Mouse (Mus musculus) kidney, adult 2 months (tissue): Measurements from ENCODE around the gene Zfp82. TPM values are rescaled to one million over a fixed set of nuclear protein-coding genes. Genes with fewer than 3 reads are reported as not detected.
A peak's percentile ranks its signal among the peaks of the same experiment; 100 is the strongest.
"Not testable (repeated sequence)": the region's sequence is repeated elsewhere in the genome, so short reads cannot be mapped to it uniquely, and the experiment has no call there.

Experiments used
- DNase-seq: peaks from one replicate; pipeline ENCODE4 v3.0.0; 2021
- H3K27ac ChIP-seq: fragments of 200-500 bp; 2 replicates; pipeline ENCODE4 v1.5.1; 2012; ENCODE audit warnings: low read depth, low read length, control low read depth, inconsistent platforms; ENCODE audit not compliant: insufficient read depth
- H3K27me3 ChIP-seq: fragments of 200-500 bp; replicated peaks from 2 replicates; pipeline ENCODE4 v1.6.1; 2012; ENCODE audit warnings: mild to moderate bottlenecking, moderate library complexity, low read length, inconsistent platforms; ENCODE audit not compliant: control insufficient read depth, insufficient read depth
- H3K36me3 ChIP-seq: fragments of 200-500 bp; 2 replicates; pipeline ENCODE4 v1.6.1; 2012; ENCODE audit warnings: mild to moderate bottlenecking, moderate library complexity, low read length, inconsistent platforms; ENCODE audit not compliant: control insufficient read depth, insufficient read depth
- H3K4me1 ChIP-seq: fragments of 200-500 bp; 2 replicates; pipeline ENCODE4 v1.6.1; 2011; ENCODE audit warnings: low read length; ENCODE audit not compliant: control insufficient read depth, insufficient read depth
- H3K4me3 ChIP-seq: fragments of 200-500 bp; 2 replicates; pipeline ENCODE4 v1.5.1; 2011; ENCODE audit warnings: mild to moderate bottlenecking, low read depth, low read length, control low read depth; ENCODE audit not compliant: insufficient read depth
- CTCF ChIP-seq: fragments of 200-500 bp; conservative IDR thresholded peaks from 2 replicates; pipeline ENCODE4 v1.5.1; 2011; ENCODE audit warnings: low read depth, mild to moderate bottlenecking, control low read depth, low read length, moderate library complexity, mixed read lengths; ENCODE audit not compliant: insufficient read depth, insufficient read length
- POLR2A ChIP-seq: fragments of 200-500 bp; IDR thresholded peaks from one replicate; pipeline ENCODE4 v1.6.1; 2011; ENCODE audit warnings: low read depth, low read length, control low read depth
- WGBS: fragments of 180-500 bp; shearing (Covaris S2); methylation state at CpG from one replicate; pipeline ENCODE4 v1.1.7; 2018; 5-methylcytosine and 5-hydroxymethylcytosine counted together
- polyA plus RNA-seq: library from polyadenylated mRNA; depleted of rRNA; stranded (reverse); fragments of >200 nt; gene quantifications from 2 replicates; pipeline ENCODE4 v1.2.3, GENCODE M21; 2012; rRNA removed

Zfp82 gene
- polyA plus RNA-seq: 0.29 and 0.42 TPM in 2 replicates

DNA sequence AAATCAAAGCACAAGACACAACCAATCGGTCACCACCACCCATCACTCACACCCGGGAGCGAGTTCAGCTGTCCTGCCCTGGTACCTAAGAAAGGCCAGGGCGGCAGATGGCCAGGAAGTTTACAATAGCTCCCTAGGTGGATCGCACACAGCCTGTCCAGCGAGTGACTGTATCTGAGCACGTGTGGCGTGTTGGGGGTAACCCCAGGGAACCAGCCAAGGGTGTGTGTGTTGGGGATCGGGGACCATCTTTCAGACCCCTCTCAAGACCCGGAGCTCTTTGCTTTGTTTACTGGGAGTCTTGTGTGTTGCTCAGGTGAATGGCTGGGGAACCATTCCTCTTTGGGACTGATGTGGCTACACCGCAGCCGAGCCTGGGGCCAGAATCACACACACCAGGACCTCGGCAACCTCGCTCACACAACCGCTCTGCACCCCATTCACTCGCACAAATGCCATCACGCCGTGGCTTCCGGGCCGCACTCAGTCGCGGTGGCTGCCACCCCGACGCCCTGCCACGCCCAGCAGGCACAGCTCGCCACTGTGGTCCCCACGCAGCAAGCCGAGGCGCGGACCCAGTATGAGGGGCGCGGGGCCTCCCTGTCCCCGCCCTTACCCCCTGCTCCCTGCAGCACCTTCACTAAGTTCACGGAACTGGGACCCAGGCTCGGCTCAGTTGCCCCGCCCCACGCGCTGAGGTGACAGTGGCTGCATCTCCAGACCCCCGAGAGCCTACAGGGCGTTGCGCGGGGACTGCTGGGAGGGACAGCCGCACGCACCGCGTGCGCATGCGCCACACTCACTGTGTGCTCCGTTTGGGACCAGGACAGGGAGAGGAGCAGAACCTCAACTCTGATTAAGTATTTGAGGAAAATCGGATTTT, at the start of gene Zfp82:
Gene Zfp82 (minus strand): TSS at position 755 of the 883 bp plus-strand sequence.
- no peak within 1 kb of the TSS for H3K27ac ChIP-seq
- WGBS: under 1% methylated on average over 50 of the region's 50 CpGs
- H3K36me3 ChIP-seq: no peaks in the 10 kb centered on the region
- peak; percentile 81 for DNase-seq
- H3K4me1 ChIP-seq: no peaks in the 10 kb centered on the region
- no peaks in the 10 kb centered on the region for H3K27me3 ChIP-seq
- TF ChIP-seq CTCF (no peak), POLR2A (no peak)
- peak within 1 kb of the TSS; percentile 70 for H3K4me3 ChIP-seq

DNA sequence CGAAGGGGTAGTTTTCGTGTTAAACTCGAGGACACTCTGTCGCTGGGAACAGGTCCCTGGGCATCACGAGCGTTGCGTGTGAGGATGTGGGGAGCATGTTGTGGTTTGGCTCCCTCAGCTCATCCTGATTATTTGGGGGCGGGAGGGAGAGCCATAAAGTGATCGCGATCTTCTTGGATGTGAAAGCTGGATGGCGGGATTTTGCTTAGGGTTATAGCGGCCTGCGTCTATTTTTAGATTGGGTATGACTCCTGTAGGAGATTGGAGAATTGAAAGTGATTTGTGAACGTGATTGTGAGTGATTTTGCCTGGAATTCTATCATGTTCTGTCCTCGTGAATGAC, 49.5 kb upstream of the Zfp82 start:
- Histone ChIP-seq H3K4me1 (no peaks in the 10 kb centered on the region; the same call in 1 of the 2 replicates), H3K27me3 (no peaks in the 10 kb centered on the region), H3K27ac (no peak overlapping the region), H3K36me3 (no peaks in the 10 kb centered on the region), H3K4me3 (peak overlapping the region; percentile 94)
- no peak for DNase-seq
- no peak for TF ChIP-seq CTCF
- TF ChIP-seq POLR2A: no peak
- WGBS: 3% methylated on average over 15 of the region's 15 CpGs

DNA sequence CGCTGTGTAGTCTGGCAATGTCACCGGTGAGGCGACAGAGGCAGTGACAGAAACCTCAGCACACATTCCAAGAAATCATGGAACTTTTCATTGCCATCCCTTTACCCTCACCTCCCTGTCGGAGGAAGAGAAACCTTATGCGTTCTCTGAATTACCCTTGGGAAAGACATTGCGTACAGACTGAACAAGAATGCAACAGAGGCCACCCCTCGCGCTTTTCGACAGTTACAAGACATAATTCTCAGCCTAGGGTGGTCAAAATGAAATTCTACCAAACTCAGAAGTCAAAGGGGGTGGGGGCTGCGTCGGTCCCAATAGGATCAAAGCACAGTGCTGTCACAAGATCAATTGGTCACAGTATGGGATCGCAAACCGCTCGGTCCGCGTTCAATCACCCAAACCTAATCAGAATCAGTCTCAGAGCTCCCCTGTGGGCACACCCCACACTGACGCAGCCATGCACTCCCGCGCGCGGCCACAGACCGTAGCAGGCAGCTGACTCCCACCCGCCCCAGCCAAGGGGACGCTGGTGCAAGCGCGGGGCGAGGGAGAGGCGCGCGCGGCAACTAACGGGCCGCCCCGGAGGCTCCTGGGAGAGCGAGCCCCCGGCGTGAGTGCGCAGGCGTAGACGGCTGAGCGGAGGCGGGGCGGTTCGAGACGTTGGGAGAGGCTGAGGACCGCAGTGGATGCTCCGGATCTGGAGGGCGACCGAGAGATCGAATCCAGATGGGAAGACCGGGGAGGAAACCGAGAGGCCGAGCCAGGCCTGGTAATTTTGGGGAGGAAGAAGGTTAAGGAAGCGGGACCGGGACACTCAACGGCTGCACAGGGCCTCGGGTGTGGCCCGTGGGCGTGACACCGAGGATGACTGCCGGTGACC, 48.8 kb upstream of the Zfp82 start, which contains the start of gene Zfp382:
Gene Zfp382 (plus strand): TSS at position 635 of the 880 bp plus-strand sequence.
- WGBS: under 1% methylated on average over 61 of the region's 61 CpGs
- Histone ChIP-seq H3K27ac (peak within 1 kb of the TSS; percentile 10; the same call in 1 of the 2 replicates), H3K4me3 (peak within 1 kb of the TSS; percentile 94), H3K27me3 (no peaks in the 10 kb centered on the region), H3K4me1 (no peaks in the 10 kb centered on the region; the same call in 1 of the 2 replicates), H3K36me3 (no peaks in the 10 kb centered on the region)
- peak; percentile 89 for DNase-seq
- TF ChIP-seq POLR2A (no peak), CTCF (0 out of 2 replicates have a peak, but pooled peaks have one; percentile 0)

DNA sequence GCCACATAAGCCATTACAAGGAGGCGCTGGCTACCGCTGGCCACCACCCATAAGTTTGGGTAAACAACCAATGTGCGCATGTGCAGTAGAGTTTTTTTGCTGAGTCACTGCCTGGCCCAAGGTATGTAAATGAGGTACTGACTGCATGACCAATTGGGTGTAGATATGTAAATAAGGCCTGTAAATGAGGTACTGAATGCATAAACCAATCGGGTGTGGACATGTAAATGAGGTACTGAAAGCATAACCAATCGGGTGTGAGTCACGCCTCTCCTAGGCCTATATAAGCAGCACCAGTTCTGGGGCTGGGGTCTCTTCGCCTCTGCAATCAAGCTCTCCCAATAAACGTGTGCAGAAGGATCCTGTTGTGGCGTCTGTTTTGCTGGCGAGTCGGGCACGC, 45.2 kb upstream of the Zfp82 start:
- H3K27me3 ChIP-seq, H3K4me1 ChIP-seq, DNase-seq, H3K36me3 ChIP-seq, H3K4me3 ChIP-seq, H3K27ac ChIP-seq: not testable (repeated sequence)
- WGBS: 93% methylated on average over 12 of the region's 12 CpGs

DNA sequence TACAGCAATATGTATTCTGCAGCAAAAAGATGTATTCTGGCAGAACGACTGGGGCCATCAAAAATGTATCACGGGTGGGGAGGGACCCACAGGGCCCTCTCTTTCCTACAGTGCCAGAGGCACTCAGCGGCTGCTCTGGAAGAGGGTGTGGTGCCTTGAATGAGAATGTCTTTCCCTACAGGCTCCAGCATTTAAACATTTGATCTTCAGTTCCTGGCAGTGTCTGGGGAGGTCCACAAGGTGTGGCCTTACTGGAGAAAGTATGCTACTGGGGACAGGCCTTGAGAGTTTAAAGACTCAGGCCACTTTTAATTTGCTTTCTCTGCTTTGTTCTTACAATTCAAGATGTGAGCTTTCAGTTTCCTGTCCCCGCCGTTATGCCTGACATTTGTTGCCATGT, 43.4 kb upstream of the Zfp82 start:
- DNase-seq: no peak
- TF ChIP-seq POLR2A (no peak), CTCF (no peak)
- Histone ChIP-seq H3K4me3 (no peak overlapping the region), H3K27me3 (no peaks in the 10 kb centered on the region), H3K4me1 (no peaks in the 10 kb centered on the region; the same call in 1 of the 2 replicates), H3K36me3 (no peaks in the 10 kb centered on the region), H3K27ac (no peak overlapping the region)
- WGBS: 94% methylated on average over 5 of the region's 5 CpGs

DNA sequence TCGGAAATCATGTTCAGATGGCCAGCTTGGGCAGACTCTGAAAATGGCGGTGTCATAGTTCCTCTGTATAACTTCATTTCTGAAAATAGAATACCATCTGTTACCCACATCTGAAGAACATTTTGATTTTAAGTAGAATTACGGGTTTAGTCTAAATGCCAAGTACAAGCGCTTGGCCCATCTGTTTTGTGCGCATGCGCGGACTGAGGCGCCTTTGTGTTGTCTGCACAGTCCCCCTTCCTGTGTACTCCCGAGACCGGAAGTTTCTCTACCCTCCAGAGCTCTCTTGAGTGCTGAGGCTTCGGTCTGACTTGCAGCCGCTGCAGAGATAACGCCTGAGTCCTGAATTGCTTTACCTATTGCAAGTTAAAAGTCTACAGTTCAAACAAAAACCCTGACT, 26.6 kb upstream of the Zfp82 start:
- peaks cover 11% of the 10 kb centered on the region for H3K36me3 ChIP-seq
- peak; percentile 11 for DNase-seq
- H3K4me3 ChIP-seq: no peak overlapping the region
- no peak overlapping the region for H3K27ac ChIP-seq
- peaks cover 1% of the 10 kb centered on the region; the same call in 1 of the 2 replicates for H3K4me1 ChIP-seq
- TF ChIP-seq POLR2A (no peak), CTCF (no peak)
- no peaks in the 10 kb centered on the region for H3K27me3 ChIP-seq
- 94% methylated on average over 13 of the region's 13 CpGs for WGBS

DNA sequence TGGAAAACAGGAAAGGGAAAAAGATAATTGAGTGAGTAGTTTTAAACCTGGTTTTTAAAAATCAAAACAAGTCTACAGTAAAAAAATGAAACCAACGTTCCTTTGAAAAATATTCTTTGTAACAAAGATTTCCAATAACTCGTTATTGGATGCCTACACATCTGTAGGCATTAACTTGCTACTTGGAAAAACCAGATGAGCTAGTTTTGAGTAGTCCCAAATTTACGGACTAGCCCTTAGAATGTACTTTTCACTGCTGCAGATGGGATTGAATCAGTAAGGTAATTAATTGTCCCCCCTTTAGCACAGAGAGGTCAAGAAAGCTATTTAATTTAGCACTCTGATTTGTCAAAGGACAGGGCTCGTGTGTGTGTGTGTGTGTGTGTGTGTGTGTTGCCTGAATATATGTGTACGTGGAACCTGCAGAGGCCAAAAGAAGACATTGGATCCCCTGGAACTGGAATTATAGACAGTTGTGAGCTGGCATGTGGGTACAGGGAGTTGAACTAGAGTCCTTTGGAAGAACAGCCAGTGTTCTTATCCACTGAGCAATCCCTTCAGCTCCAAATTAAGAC, 22.9 kb upstream of the Zfp82 start:
- 0% methylated on average over 5 of the region's 5 CpGs for WGBS
- no peak overlapping the region; the same call in none of the 2 replicates for H3K4me3 ChIP-seq
- no peak for DNase-seq
- H3K27me3 ChIP-seq: no peaks in the 10 kb centered on the region
- H3K27ac ChIP-seq: 0 out of 2 replicates have a peak overlapping the region, but pooled peaks have one; percentile 28
- H3K4me1 ChIP-seq: peaks cover 4% of the 10 kb centered on the region; the same call in 1 of the 2 replicates
- no peak for TF ChIP-seq CTCF
- no peak for TF ChIP-seq POLR2A
- peaks cover 1% of the 10 kb centered on the region for H3K36me3 ChIP-seq
